ENCODE assay signal across 9 mouse cellular contexts in genomic region chr2:152349842-152350540, GRCm38 (mm10). TPM values are rescaled to one million over a fixed set of nuclear protein-coding genes. Genes with fewer than 3 reads are reported as not detected.
DNase-seq lines count a peak whose midpoint lies in the region; ATAC-seq and TF ChIP-seq lines count a peak whose summit lies in the region.
"Had no signal": no experiment of that assay in that cellular context is flagged by ENCODE, and none has a peak within 500 bp of the region (broad histone marks: within the 10 kb centered on the region; RNA-seq: fewer than 3 reads in every experiment).

No protein-coding gene starts in this region.

- intact Hi-C loops in heart, postnatal 10 days (cut with DNase I): no loop called here

- TF ChIP-seq EP300 in stomach, postnatal 0 days (optimal IDR thresholded peaks at IDR 0.05): no peak

- TF ChIP-seq CTCF in stomach, postnatal 0 days (IDR thresholded peaks at IDR 0.05; ENCODE audit: low read depth): no peak

- no peaks in the 10 kb centered on the region for H3K27me3 ChIP-seq in liver, embryonic 11.5 days (replicated peaks; ENCODE audit: control insufficient read depth, insufficient read depth, low read length)
- H3K27me3 ChIP-seq in stomach, postnatal 0 days (ENCODE audit: control insufficient read depth, insufficient read depth, low read length): no peaks in the 10 kb centered on the region

- peak; percentile 30 for ATAC-seq in liver, embryonic 11.5 days (replicated peaks; ENCODE audit: low FRiP score)
- peak; percentile 92 for ATAC-seq in stomach, postnatal 0 days (ENCODE audit: low FRiP score, low TSS enrichment)

- H3K4me2 ChIP-seq in liver, embryonic 11.5 days: peak overlapping the region; percentile 34
- no peak overlapping the region for H3K4me2 ChIP-seq in stomach, postnatal 0 days (replicated peaks; ENCODE audit: low read depth)
- H3K4me2 ChIP-seq: neural tube, embryonic 13.5 days had no signal

- peaks cover 30% of the 10 kb centered on the region for H3K4me1 ChIP-seq in liver, embryonic 11.5 days (replicated peaks; ENCODE audit: control insufficient read depth, insufficient read depth, low read length)
- H3K4me1 ChIP-seq in stomach, postnatal 0 days (replicated peaks; ENCODE audit: control insufficient read depth, insufficient read depth): 0 out of 2 replicates have a peak, but pooled peaks cover 3% of the 10 kb centered on the region
- H3K4me1 ChIP-seq: neural tube, embryonic 13.5 days had no signal

- H3K4me3 ChIP-seq in liver, embryonic 11.5 days (ENCODE audit: low read depth, low read length): peak overlapping the region; percentile 12; the same call in 1 of the 2 replicates
- no peak overlapping the region for H3K4me3 ChIP-seq in stomach, postnatal 0 days (ENCODE audit: low read depth, low read length)
- H3K4me3 ChIP-seq: neural tube, embryonic 13.5 days had no signal

- no peaks in the 10 kb centered on the region for H3K36me3 ChIP-seq in liver, embryonic 11.5 days (ENCODE audit: control insufficient read depth, insufficient read depth, low read length)
- no peaks in the 10 kb centered on the region for H3K36me3 ChIP-seq in stomach, postnatal 0 days (ENCODE audit: control insufficient read depth, insufficient read depth, low read length)
- H3K36me3 ChIP-seq: neural tube, embryonic 13.5 days had no signal

- peak overlapping the region; percentile 58 for H3K27ac ChIP-seq in liver, embryonic 11.5 days (ENCODE audit: low read depth, low read length)
- peak overlapping the region; percentile 56; the same call in 1 of the 2 replicates for H3K27ac ChIP-seq in stomach, postnatal 0 days (replicated peaks)
- H3K27ac ChIP-seq: neural tube, embryonic 13.5 days had no signal

- WGBS in liver, embryonic 11.5 days: 74% methylated on average over 8 of the region's 8 CpGs
- 74% methylated on average over 8 of the region's 8 CpGs for WGBS in stomach, postnatal 0 days

- 0 out of 2 replicates have a peak overlapping the region, but pooled peaks have one; percentile 30 for H3K9ac ChIP-seq in liver, embryonic 11.5 days (ENCODE audit: low read depth, low read length)
- H3K9ac ChIP-seq in stomach, postnatal 0 days (ENCODE audit: low read length): no peak overlapping the region
- H3K9ac ChIP-seq: neural tube, embryonic 13.5 days had no signal

- H3K9me3 ChIP-seq in liver, embryonic 11.5 days (ENCODE audit: control insufficient read depth, low read length): no peaks in the 10 kb centered on the region
- H3K9me3 ChIP-seq in stomach, postnatal 0 days (ENCODE audit: control insufficient read depth, low read length): no peaks in the 10 kb centered on the region
- H3K9me3 ChIP-seq: neural tube, embryonic 13.5 days had no signal

- peak; percentile 19 to 41 for DNase-seq in frontal cortex, postnatal 36 days (ENCODE audit: low spot score in 2 of 2)
- no peak for DNase-seq in frontal cortex, postnatal 14 days (ENCODE audit: low spot score in 2 of 2)
- DNase-seq in adipocyte (ENCODE audit: low spot score): peak; percentile 82
- peak; percentile 74 to 77 for DNase-seq in heart, postnatal 10 days
- DNase-seq in liver, embryonic 11.5 days (ENCODE audit: low spot score): no peak
- peak; percentile 85 for DNase-seq in stomach, postnatal 0 days (ENCODE audit: low spot score)
- no peak for DNase-seq in embryo, embryonic 10.5 days (ENCODE audit: low spot score)
- DNase-seq in B cell, adult 2 months: no peak

RNA-seq across cellular contexts. Expression of gene Trib3, which starts 6.2 kb away (rescaled TPM):
- 1 to 10 TPM; 3.2 to 3.9 TPM for total RNA-seq in heart, postnatal 10 days (2021)
- polyA plus RNA-seq in liver, embryonic 11.5 days (2014; fragmentation: Nextera tagmentation; extraction: Ambion mirVana): 13.9 and 18.1 TPM in 2 replicates
- 2.9 and 3.9 TPM in 2 replicates for polyA plus RNA-seq in stomach, postnatal 0 days (2015; fragmentation: Nextera tagmentation; extraction: Ambion mirVana)

RNA-seq across cellular contexts. Expression of gene Rbck1, which starts 17.5 kb away (rescaled TPM):
- 10 to 100 TPM; 72.5 to 76.8 TPM for total RNA-seq in heart, postnatal 10 days (2021)
- 104 and 105 TPM in 2 replicates for polyA plus RNA-seq in liver, embryonic 11.5 days (2014; fragmentation: Nextera tagmentation; extraction: Ambion mirVana)
- 49.8 and 53.6 TPM in 2 replicates for polyA plus RNA-seq in stomach, postnatal 0 days (2015; fragmentation: Nextera tagmentation; extraction: Ambion mirVana)

RNA-seq across cellular contexts. Expression of gene Nrsn2, which starts 26.4 kb away (rescaled TPM):
- total RNA-seq in heart, postnatal 10 days (2021): not detected
- polyA plus RNA-seq in liver, embryonic 11.5 days (2014; fragmentation: Nextera tagmentation; extraction: Ambion mirVana): 0.45 and 0.49 TPM in 2 replicates
- polyA plus RNA-seq in stomach, postnatal 0 days (2015; fragmentation: Nextera tagmentation; extraction: Ambion mirVana): 1.1 and 1.5 TPM in 2 replicates

RNA-seq across cellular contexts. Expression of gene Sox12, which starts 47.9 kb away (rescaled TPM):
- total RNA-seq in heart, postnatal 10 days (2021): 10 to 100 TPM; 26.3 to 37.8 TPM
- polyA plus RNA-seq in liver, embryonic 11.5 days (2014; fragmentation: Nextera tagmentation; extraction: Ambion mirVana): 8.5 and 9.8 TPM in 2 replicates
- 2.7 and 3.0 TPM in 2 replicates for polyA plus RNA-seq in stomach, postnatal 0 days (2015; fragmentation: Nextera tagmentation; extraction: Ambion mirVana)

RNA-seq across cellular contexts. Expression of gene Tbc1d20, which starts 56.4 kb away (rescaled TPM):
- 10 to 100 TPM; 61.4 to 71.4 TPM for total RNA-seq in heart, postnatal 10 days (2021)
- 25.1 and 25.9 TPM in 2 replicates for polyA plus RNA-seq in liver, embryonic 11.5 days (2014; fragmentation: Nextera tagmentation; extraction: Ambion mirVana)
- 22.6 and 24.8 TPM in 2 replicates for polyA plus RNA-seq in stomach, postnatal 0 days (2015; fragmentation: Nextera tagmentation; extraction: Ambion mirVana)

Comparison
In these comparisons a context has a peak if more than half of its experiments do, and no peak if none do; other contexts are left out.
1. DNase-seq: peak in frontal cortex, postnatal 36 days (2 of 2), adipocyte (single experiment), heart, postnatal 10 days (2 of 2) and stomach, postnatal 0 days (single experiment); none in frontal cortex, postnatal 14 days (0 of 2), liver, embryonic 11.5 days (single experiment), embryo, embryonic 10.5 days (single experiment) and B cell, adult 2 months (0 of 2).